Mouse (Mus musculus): ENCODE results near the gene Mylip.

DNA sequence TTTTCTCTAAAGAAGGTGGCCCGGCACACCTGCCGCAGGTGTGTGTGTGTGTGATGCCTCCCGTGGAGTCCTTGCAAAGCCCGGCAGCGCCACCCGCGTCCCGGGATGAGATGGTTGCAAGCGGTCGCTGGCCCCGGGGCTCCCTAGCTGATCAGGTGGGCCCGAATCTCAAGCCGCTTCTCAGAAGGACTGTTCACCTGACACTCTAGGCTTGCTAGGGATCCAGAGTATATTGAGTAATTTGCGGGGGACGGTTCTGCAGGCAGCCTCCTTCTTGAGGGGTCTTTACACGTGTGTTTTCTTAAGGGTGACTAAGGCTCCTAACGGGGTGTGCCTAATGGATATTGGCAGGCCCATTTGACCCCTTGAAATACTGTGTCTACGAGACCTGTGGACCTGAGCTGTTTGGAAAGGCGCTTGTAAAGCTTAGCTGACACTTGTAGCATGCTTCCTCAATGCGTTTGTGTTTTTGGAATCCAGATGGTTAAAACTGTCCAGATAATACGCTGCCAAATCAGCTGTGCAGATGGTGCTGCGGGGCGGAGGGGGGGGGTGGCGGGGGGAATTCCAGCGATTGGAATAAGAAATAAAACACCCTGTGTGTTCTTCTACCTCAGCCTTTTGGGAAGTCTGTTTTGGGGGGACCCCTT is 895 bp downstream of the Mylip start:
- TF ChIP-seq CTCF (IDR thresholded peaks at IDR 0.05; ENCODE audit: low read depth) (peak; percentile 54), EP300 (optimal IDR thresholded peaks at IDR 0.05) (no peak)

Data from stomach, postnatal 0 days (tissue).